Mouse (Mus musculus): Measurements from ENCODE around the gene Tra2a.
"Not testable (repeated sequence)": the region's sequence is repeated elsewhere in the genome, so short reads cannot be mapped to it uniquely, and the experiment has no call there.

Gene Tra2a

GRCm38 (mm10) chr6:49263847-49264243, at the start of gene Tra2a:
Tra2a (minus strand) TSS chr6:49264033.
- peak; percentile 98 for DNase-seq (ENCODE audit: low read depth, low spot score)

- DNase-seq (ENCODE audit: low read depth, low spot score): no peak
Observed at GRCm38 (mm10) chr6:49298286-49298685, 34.5 kb upstream of the Tra2a start.

- DNase-seq (ENCODE audit: low read depth, low spot score): peak; percentile 92
Observed at GRCm38 (mm10) chr6:49282122-49282521, 18.3 kb upstream of the Tra2a start.

GRCm38 (mm10) chr6:49280942-49281341, 17.1 kb upstream of the Tra2a start:
- DNase-seq (ENCODE audit: low read depth, low spot score): no peak

- DNase-seq (ENCODE audit: low read depth, low spot score): no peak
Observed at GRCm38 (mm10) chr6:49275296-49275695, 11.5 kb upstream of the Tra2a start.

- no peak for DNase-seq (ENCODE audit: low read depth, low spot score)
Observed at GRCm38 (mm10) chr6:49274416-49275091, 10.7 kb upstream of the Tra2a start.

GRCm38 (mm10) chr6:49273934-49274333, 10.1 kb upstream of the Tra2a start:
- DNase-seq (ENCODE audit: low read depth, low spot score): no peak

GRCm38 (mm10) chr6:49272863-49273262, 9.0 kb upstream of the Tra2a start:
- DNase-seq (ENCODE audit: low read depth, low spot score): no peak

GRCm38 (mm10) chr6:49271815-49272214, 8.0 kb upstream of the Tra2a start:
- DNase-seq (ENCODE audit: low read depth, low spot score): no peak

- DNase-seq (ENCODE audit: low read depth, low spot score): peak; percentile 80
Observed at GRCm38 (mm10) chr6:49269923-49270322, 6.1 kb upstream of the Tra2a start.

- peak; percentile 90 for DNase-seq (ENCODE audit: low read depth, low spot score)
Observed at GRCm38 (mm10) chr6:49269200-49269599, 5.4 kb upstream of the Tra2a start.

- DNase-seq (ENCODE audit: low read depth, low spot score): no peak
Observed at GRCm38 (mm10) chr6:49267686-49268085, 3.9 kb upstream of the Tra2a start.

GRCm38 (mm10) chr6:49265207-49265606, 1.4 kb upstream of the Tra2a start:
- DNase-seq (ENCODE audit: low read depth, low spot score): not testable (repeated sequence)

GRCm38 (mm10) chr6:49264446-49264845, 613 bp upstream of the Tra2a start:
- not testable (repeated sequence) for DNase-seq (ENCODE audit: low read depth, low spot score)

- DNase-seq (ENCODE audit: low read depth, low spot score): peak; percentile 61
Observed at GRCm38 (mm10) chr6:49263081-49263846, 569 bp downstream of the Tra2a start.

GRCm38 (mm10) chr6:49262421-49262820, 1.4 kb downstream of the Tra2a start:
- DNase-seq (ENCODE audit: low read depth, low spot score): peak; percentile 58

GRCm38 (mm10) chr6:49259711-49260110, 4.1 kb downstream of the Tra2a start:
- DNase-seq (ENCODE audit: low read depth, low spot score): peak; percentile 39

GRCm38 (mm10) chr6:49257880-49258279, 6.0 kb downstream of the Tra2a start:
- DNase-seq (ENCODE audit: low read depth, low spot score): no peak

- no peak for DNase-seq (ENCODE audit: low read depth, low spot score)
Observed at GRCm38 (mm10) chr6:49252207-49252606, 11.6 kb downstream of the Tra2a start.

GRCm38 (mm10) chr6:49251199-49251598, 12.6 kb downstream of the Tra2a start:
- DNase-seq (ENCODE audit: low read depth, low spot score): peak; percentile 50

- peak; percentile 78 for DNase-seq (ENCODE audit: low read depth, low spot score)
Observed at GRCm38 (mm10) chr6:49247246-49247645, 16.6 kb downstream of the Tra2a start.

- DNase-seq (ENCODE audit: low read depth, low spot score): no peak
Observed at GRCm38 (mm10) chr6:49242331-49242730, 21.5 kb downstream of the Tra2a start.

- DNase-seq (ENCODE audit: low read depth, low spot score): no peak
Observed at GRCm38 (mm10) chr6:49241562-49241961, 22.3 kb downstream of the Tra2a start.
